Mouse (Mus musculus) MEL (cell line): ENCODE measurements around the gene Cdh15. TPM values are rescaled to one million over a fixed set of nuclear protein-coding genes. Genes with fewer than 3 reads are reported as not detected.

Source experiments
- DNase-seq: peaks from one replicate; pipeline ENCODE4 v3.0.0; 2011; ENCODE audit warnings: low read depth, low spot score
- H3K27ac ChIP-seq: 2 replicates; pipeline ENCODE4 v1.5.1; 2012; ENCODE audit warnings: low read depth, mild to moderate bottlenecking, control low read depth, low read length, moderate library complexity; ENCODE audit not compliant: control insufficient read depth
- H3K27me3 ChIP-seq, 2 experiments: fragments of 150-350 bp in 1 of 2; sonication (generic) in 1 of 2; 2 replicates each; pipeline ENCODE4 v1.6.1; 2012; ENCODE audit warnings: low read length in 2 of 2, mild to moderate bottlenecking in 2 of 2, improper control_type of control experiment in 1 of 2, moderate library complexity in 1 of 2; ENCODE audit not compliant: insufficient read depth in 2 of 2, control insufficient read depth in 1 of 2
- H3K36me3 ChIP-seq, 2 experiments: 2 replicates each; pipeline ENCODE4 v1.6.1; 2012 to 2014; ENCODE audit warnings: low read length in 2 of 2, improper control_type of control experiment in 1 of 2, inconsistent platforms in 1 of 2, mild to moderate bottlenecking in 1 of 2; ENCODE audit not compliant: insufficient read depth in 2 of 2, control insufficient read depth in 1 of 2
- H3K4me1 ChIP-seq, 2 experiments: fragments of 150-350 bp in 1 of 2; sonication (generic) in 1 of 2; 2 replicates each; pipeline ENCODE4 v1.6.1; 2012; ENCODE audit warnings: low read length in 2 of 2, improper control_type of control experiment in 1 of 2, mild to moderate bottlenecking in 1 of 2; ENCODE audit not compliant: insufficient read depth in 2 of 2, control insufficient read depth in 1 of 2
- H3K4me3 ChIP-seq, 2 experiments: fragments of 150-350 bp in 1 of 2; sonication (generic) in 1 of 2; 2 replicates each; pipeline ENCODE4 v1.5.1; 2012; ENCODE audit warnings: low read depth in 2 of 2, low read length in 2 of 2, mild to moderate bottlenecking in 2 of 2, moderate library complexity in 2 of 2, control low read depth in 1 of 2, improper control_type of control experiment in 1 of 2; ENCODE audit not compliant: control insufficient read depth in 1 of 2, insufficient read depth in 1 of 2
- H3K79me2 ChIP-seq: 2 replicates; pipeline ENCODE4 v1.6.1; 2012; ENCODE audit warnings: mild to moderate bottlenecking, low read length, moderate library complexity; ENCODE audit not compliant: control insufficient read depth, poor library complexity, insufficient read depth
- H3K9ac ChIP-seq: 2 replicates; pipeline ENCODE4 v1.6.1; 2012; ENCODE audit warnings: low read depth, mild to moderate bottlenecking, control low read depth, low read length, moderate library complexity; ENCODE audit not compliant: control insufficient read depth, poor library complexity, severe bottlenecking
- H3K9me3 ChIP-seq: fragments of 150-350 bp; sonication (generic); replicated peaks from 2 replicates; pipeline ENCODE4 v1.6.1; 2012; ENCODE audit warnings: mild to moderate bottlenecking, low read length, improper control_type of control experiment, moderate library complexity; ENCODE audit not compliant: insufficient read depth
- CHD2 ChIP-seq: IDR thresholded peaks from 2 replicates; pipeline ENCODE4 v1.6.1; 2011; ENCODE audit warnings: low read length, improper control_type of control experiment
- ETS1 ChIP-seq: IDR thresholded peaks from 2 replicates; pipeline ENCODE4 v1.6.1; 2012; ENCODE audit warnings: low read depth, mild to moderate bottlenecking, inconsistent platforms, low read length, improper control_type of control experiment, moderate library complexity
- MAZ ChIP-seq: IDR thresholded peaks from 2 replicates; pipeline ENCODE4 v1.6.1; 2012; ENCODE audit warnings: low read depth, mild to moderate bottlenecking, inconsistent platforms, low read length, improper control_type of control experiment
- POLR2AphosphoS5 ChIP-seq: IDR thresholded peaks from 2 replicates; pipeline ENCODE4 v1.6.1; 2012; ENCODE audit warnings: low read depth, borderline replicate concordance, mild to moderate bottlenecking, inconsistent platforms, low read length, moderate library complexity, mixed read lengths
- SIN3A ChIP-seq: IDR thresholded peaks from 2 replicates; pipeline ENCODE4 v1.6.1; 2012; ENCODE audit warnings: low read length, improper control_type of control experiment, inconsistent platforms
- USF1 ChIP-seq: IDR thresholded peaks from 2 replicates; pipeline ENCODE4 v1.6.1; 2014; ENCODE audit warnings: low read depth, mild to moderate bottlenecking, inconsistent platforms, low read length, improper control_type of control experiment, moderate library complexity
- ZC3H11A ChIP-seq: IDR thresholded peaks from 2 replicates; pipeline ENCODE4 v1.6.1; 2012; ENCODE audit warnings: low read depth, mild to moderate bottlenecking, inconsistent platforms, low read length, improper control_type of control experiment
- ZNF384 ChIP-seq: IDR thresholded peaks from 2 replicates; pipeline ENCODE4 v1.6.1; 2012; ENCODE audit warnings: low read depth, mild to moderate bottlenecking, inconsistent platforms, low read length, improper control_type of control experiment
- polyA plus RNA-seq, 2 experiments: library from polyadenylated mRNA; stranded (reverse) in 1 of 2; unstranded in 1 of 2; fragments of >175 nt in 1 of 2; fragments of >200 nt in 1 of 2; gene quantifications; 2 replicates each; pipeline versions ENCODE4 v1.2.1 to v1.2.4; 2012; ENCODE audit warnings: low replicate concordance in 2 of 2, low read depth in 1 of 2; ENCODE audit not compliant: insufficient read length in 2 of 2, insufficient read depth in 1 of 2, missing spikeins in 1 of 2
- total RNA-seq: library from RNA; depleted of rRNA; stranded (reverse); fragments of 300-350 nt; gene quantifications from 2 replicates; pipeline ENCODE4 v1.2.3, GENCODE M21; 2012

The Cdh15 gene
- total and polyA plus RNA-seq, 3 experiments, result 0.08 to 0.71 TPM; not detected in 1

GRCm38 (mm10) chr8:122851692-122852545, 4.2 kb downstream of the Cdh15 start:
- no peaks in the 10 kb centered on the region for H3K79me2 ChIP-seq
- no peaks in the 10 kb centered on the region for H3K9me3 ChIP-seq
- no peak overlapping the region for H3K4me3 ChIP-seq
- DNase-seq, result no peak
- H3K36me3 ChIP-seq, result no peaks in the 10 kb centered on the region
- no peak for TF ChIP-seq ZC3H11A
- TF ChIP-seq MAZ, result no peak
- TF ChIP-seq USF1, result no peak
- TF ChIP-seq, all 39 proteins: peak for 0
- Histone ChIP-seq H3K27me3 (peaks cover 5 to 7% of the 10 kb centered on the region in 2 experiments), H3K9ac (no peak overlapping the region), H3K27ac (no peak overlapping the region), H3K4me1 (no peaks in the 10 kb centered on the region)

GRCm38 (mm10) chr8:122852546-122852905, 4.8 kb downstream of the Cdh15 start:
- H3K4me1 ChIP-seq, result no peaks in the 10 kb centered on the region
- no peak overlapping the region for H3K27ac ChIP-seq
- H3K4me3 ChIP-seq, result no peak overlapping the region
- no peaks in the 10 kb centered on the region for H3K79me2 ChIP-seq
- H3K9ac ChIP-seq, result no peak overlapping the region
- no peaks in the 10 kb centered on the region for H3K9me3 ChIP-seq
- H3K36me3 ChIP-seq, result no peaks in the 10 kb centered on the region
- no peak for DNase-seq
- TF ChIP-seq SIN3A (no peak), ZNF384 (no peak)
- H3K27me3 ChIP-seq, result peaks cover 5 to 7% of the 10 kb centered on the region in 2 experiments

GRCm38 (mm10) chr8:122853340-122853771, 5.6 kb downstream of the Cdh15 start:
- Histone ChIP-seq H3K4me3 (no peak overlapping the region), H3K36me3 (no peaks in the 10 kb centered on the region), H3K9ac (no peak overlapping the region), H3K27ac (no peak overlapping the region), H3K27me3 (peaks cover 5 to 7% of the 10 kb centered on the region in 2 experiments), H3K79me2 (no peaks in the 10 kb centered on the region), H3K4me1 (no peaks in the 10 kb centered on the region), H3K9me3 (no peaks in the 10 kb centered on the region)
- DNase-seq, result no peak
- TF ChIP-seq CHD2, result no peak
- TF ChIP-seq POLR2AphosphoS5, result no peak
- TF ChIP-seq ETS1, result no peak
